Comparison of ENCODE assay signal across 25 mouse cellular contexts in the genomic region with DNA sequence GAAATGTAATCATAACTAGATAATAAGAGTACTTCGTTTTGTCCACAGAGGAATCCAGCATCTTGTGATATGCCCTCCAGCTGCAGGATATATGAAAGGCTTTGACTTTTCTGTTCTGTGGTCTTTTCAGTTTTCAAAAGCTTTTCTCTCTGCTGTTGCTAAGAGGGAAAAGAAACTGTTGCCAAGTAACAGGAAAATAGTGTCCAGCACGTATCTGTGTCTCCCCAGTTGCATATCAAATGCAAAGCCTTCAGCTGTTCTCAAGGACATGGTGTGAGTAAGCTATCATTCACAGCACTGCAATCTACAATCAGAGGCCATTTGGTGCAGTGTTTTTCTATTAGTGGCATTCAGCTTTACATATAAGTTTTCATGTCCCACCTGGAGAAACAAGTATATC.
DNase-seq lines count a peak whose midpoint lies in the region; ATAC-seq lines count a peak whose summit lies in the region.
"Had no signal": no experiment of that assay in that cellular context is flagged by ENCODE, and none has a peak within 500 bp of the region (broad histone marks: within the 10 kb centered on the region; RNA-seq: fewer than 3 reads in every experiment).

No protein-coding gene starts in this region.

- H3K4me2 ChIP-seq in forebrain, embryonic 15.5 days (replicated peaks): no peak overlapping the region
- no peak overlapping the region for H3K4me2 ChIP-seq in forebrain, embryonic 12.5 days
- H3K4me2 ChIP-seq in midbrain, embryonic 15.5 days: no peak overlapping the region
- H3K4me2 ChIP-seq in kidney, embryonic 15.5 days: no peak overlapping the region
- H3K4me2 ChIP-seq: heart, embryonic 13.5 days; limb, embryonic 13.5 days; liver, embryonic 12.5 days had no signal

- 35% methylated on average over 2 of the region's 2 CpGs for WGBS in forebrain, embryonic 15.5 days
- WGBS in forebrain, embryonic 12.5 days: 44% methylated on average over 2 of the region's 2 CpGs
- 18% methylated on average over 2 of the region's 2 CpGs for WGBS in midbrain, embryonic 15.5 days
- WGBS in kidney, embryonic 15.5 days: 69% methylated on average over 2 of the region's 2 CpGs

- ATAC-seq in forebrain, embryonic 15.5 days (replicated peaks): 0 out of 2 replicates have a peak, but pooled peaks have one; percentile 19
- ATAC-seq in forebrain, embryonic 12.5 days (ENCODE audit: low FRiP score): no peak
- ATAC-seq in midbrain, embryonic 15.5 days (replicated peaks): peak; percentile 92
- no peak for ATAC-seq in kidney, embryonic 15.5 days (replicated peaks; ENCODE audit: low FRiP score)
- ATAC-seq: liver, embryonic 12.5 days had no signal

- no peak overlapping the region for H3K4me3 ChIP-seq in forebrain, embryonic 15.5 days
- H3K4me3 ChIP-seq in forebrain, embryonic 12.5 days (replicated peaks): no peak overlapping the region
- H3K4me3 ChIP-seq in midbrain, embryonic 15.5 days: no peak overlapping the region
- H3K4me3 ChIP-seq in kidney, embryonic 15.5 days (replicated peaks): no peak overlapping the region
- H3K4me3 ChIP-seq: heart, embryonic 13.5 days; limb, embryonic 13.5 days; liver, embryonic 12.5 days had no signal

- no peak overlapping the region for H3K27ac ChIP-seq in forebrain, embryonic 15.5 days (replicated peaks)
- H3K27ac ChIP-seq in forebrain, embryonic 12.5 days: no peak overlapping the region
- no peak overlapping the region for H3K27ac ChIP-seq in midbrain, embryonic 15.5 days
- no peak overlapping the region for H3K27ac ChIP-seq in kidney, embryonic 15.5 days
- H3K27ac ChIP-seq: heart, embryonic 13.5 days; limb, embryonic 13.5 days; liver, embryonic 12.5 days had no signal

- H3K27me3 ChIP-seq in forebrain, embryonic 15.5 days: no peaks in the 10 kb centered on the region
- no peaks in the 10 kb centered on the region for H3K27me3 ChIP-seq in forebrain, embryonic 12.5 days
- no peaks in the 10 kb centered on the region for H3K27me3 ChIP-seq in midbrain, embryonic 15.5 days (replicated peaks)
- no peaks in the 10 kb centered on the region for H3K27me3 ChIP-seq in kidney, embryonic 15.5 days
- H3K27me3 ChIP-seq: CH12.LX; heart, embryonic 13.5 days; limb, embryonic 13.5 days; liver, embryonic 12.5 days had no signal

- H3K9ac ChIP-seq in forebrain, embryonic 15.5 days (replicated peaks): no peak overlapping the region
- no peak overlapping the region for H3K9ac ChIP-seq in forebrain, embryonic 12.5 days
- H3K9ac ChIP-seq in midbrain, embryonic 15.5 days: no peak overlapping the region
- no peak overlapping the region for H3K9ac ChIP-seq in kidney, embryonic 15.5 days
- H3K9ac ChIP-seq: heart, embryonic 13.5 days; limb, embryonic 13.5 days; liver, embryonic 12.5 days had no signal

- H3K9me3 ChIP-seq in forebrain, embryonic 15.5 days: no peaks in the 10 kb centered on the region
- no peaks in the 10 kb centered on the region for H3K9me3 ChIP-seq in forebrain, embryonic 12.5 days
- no peaks in the 10 kb centered on the region for H3K9me3 ChIP-seq in midbrain, embryonic 15.5 days
- no peaks in the 10 kb centered on the region for H3K9me3 ChIP-seq in kidney, embryonic 15.5 days (replicated peaks)
- H3K9me3 ChIP-seq: G1E; heart, embryonic 13.5 days; limb, embryonic 13.5 days; liver, embryonic 12.5 days had no signal

- no peaks in the 10 kb centered on the region for H3K4me1 ChIP-seq in forebrain, embryonic 15.5 days
- no peaks in the 10 kb centered on the region for H3K4me1 ChIP-seq in forebrain, embryonic 12.5 days
- peaks cover 7% of the 10 kb centered on the region for H3K4me1 ChIP-seq in midbrain, embryonic 15.5 days
- no peaks in the 10 kb centered on the region for H3K4me1 ChIP-seq in kidney, embryonic 15.5 days
- H3K4me1 ChIP-seq: heart, embryonic 13.5 days; limb, embryonic 13.5 days; liver, embryonic 12.5 days had no signal

- DNase-seq in brain, adult 2 months (ENCODE audit: low read depth, low spot score): peak; percentile 20
- peak; percentile 14 for DNase-seq in brain, embryonic 18.5 days (ENCODE audit: low read depth, low spot score)
- no peak for DNase-seq in thymus, postnatal 10 days (ENCODE audit: low spot score in 2 of 2)
- DNase-seq: adrenal gland, adult 2 months; B cell, adult 2 months; cerebellum, adult 2 months; cerebellum, postnatal 25 days; gastrocnemius, postnatal 25 days; heart, adult 18-20 months; heart, postnatal 14 days; kidney, adult 11 months; kidney, postnatal 4 days; lung, adult 18-20 months; lung, postnatal 10 days; right cerebral cortex, postnatal 14 days; thymus, postnatal 14 days had no signal

- no peaks in the 10 kb centered on the region for H3K36me3 ChIP-seq in forebrain, embryonic 15.5 days
- no peaks in the 10 kb centered on the region for H3K36me3 ChIP-seq in forebrain, embryonic 12.5 days (replicated peaks)
- H3K36me3 ChIP-seq in midbrain, embryonic 15.5 days (replicated peaks): no peaks in the 10 kb centered on the region
- H3K36me3 ChIP-seq in kidney, embryonic 15.5 days: no peaks in the 10 kb centered on the region
- H3K36me3 ChIP-seq: G1E; heart, embryonic 13.5 days; limb, embryonic 13.5 days; liver, embryonic 12.5 days had no signal

Comparison
In these comparisons a context has a peak if more than half of its experiments do, and no peak if none do; other contexts are left out.
1. ATAC-seq: peak in forebrain, embryonic 15.5 days (single experiment) and midbrain, embryonic 15.5 days (single experiment); none in forebrain, embryonic 12.5 days (single experiment) and kidney, embryonic 15.5 days (single experiment).
2. DNase-seq: peak in brain, adult 2 months (single experiment) and brain, embryonic 18.5 days (single experiment); none in thymus, postnatal 10 days (0 of 2).